29 mouse cellular contexts compared by ENCODE assay signal in the genomic region with DNA sequence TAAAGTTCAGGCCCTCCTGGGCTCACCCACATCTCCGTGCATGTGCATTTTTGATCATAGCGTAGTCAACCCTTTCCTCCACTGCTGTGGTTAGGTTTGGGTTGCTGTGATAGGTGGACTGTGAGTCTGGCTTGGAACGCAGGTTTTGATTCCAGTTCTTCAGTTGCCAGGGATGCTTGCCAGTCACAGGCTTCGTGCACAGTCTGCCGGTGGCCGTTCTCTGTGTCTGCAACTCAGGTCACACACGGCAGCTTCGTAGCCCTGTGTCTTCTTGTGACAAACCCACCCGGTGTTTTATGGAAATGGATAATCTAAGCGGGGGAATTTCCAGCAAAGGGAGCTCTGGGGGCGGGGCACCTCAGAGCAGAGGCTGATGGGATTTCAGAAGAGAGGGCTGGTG.
"Had no signal": no experiment of that assay in that cellular context is flagged by ENCODE, and none has a peak within 500 bp of the region (broad histone marks: within the 10 kb centered on the region; RNA-seq: fewer than 3 reads in every experiment).

No protein-coding gene starts in this region.

- H3K4me1 ChIP-seq: heart, embryonic 12.5 days; heart, embryonic 13.5 days; heart, embryonic 15.5 days; hindbrain, embryonic 12.5 days; hindbrain, embryonic 15.5 days; intestine, embryonic 15.5 days had no signal

- DNase-seq: heart, postnatal 10 days; heart, postnatal 14 days; heart, postnatal 36 days; heart, postnatal 4 days; kidney, adult 11 months; kidney, adult 18-20 months; kidney, adult 2 months; kidney, adult 8-10 months; kidney, adult 9 months; kidney, postnatal 10 days; kidney, postnatal 14 days; kidney, postnatal 36 days; kidney, postnatal 4 days; layer of hippocampus, adult 9-11 months; layer of hippocampus, postnatal 36 days had no signal

- H3K27ac ChIP-seq: heart, embryonic 13.5 days; heart, embryonic 15.5 days; hindbrain, embryonic 10.5 days; hindbrain, embryonic 12.5 days; hindbrain, embryonic 13.5 days; hindbrain, embryonic 14.5 days; hindbrain, embryonic 15.5 days; hindbrain, postnatal 0 days; intestine, embryonic 15.5 days; kidney, embryonic 15.5 days; kidney, postnatal 0 days; layer of hippocampus, adult 2 months; left cerebral cortex, adult 2 months had no signal

- H3K27me3 ChIP-seq: heart, embryonic 12.5 days; heart, embryonic 13.5 days; heart, embryonic 15.5 days; hindbrain, embryonic 12.5 days; hindbrain, embryonic 13.5 days; hindbrain, embryonic 15.5 days; intestine, embryonic 15.5 days; kidney, embryonic 15.5 days had no signal

- H3K36me3 ChIP-seq: heart, embryonic 12.5 days; heart, embryonic 13.5 days; heart, embryonic 15.5 days; hindbrain, embryonic 10.5 days; hindbrain, embryonic 12.5 days; hindbrain, embryonic 13.5 days; hindbrain, embryonic 15.5 days; intestine, embryonic 15.5 days; kidney, embryonic 15.5 days had no signal

- H3K4me3 ChIP-seq: heart, embryonic 12.5 days; heart, embryonic 13.5 days; heart, embryonic 15.5 days; hindbrain, embryonic 10.5 days; hindbrain, embryonic 12.5 days; hindbrain, embryonic 13.5 days; hindbrain, embryonic 15.5 days; intestine, embryonic 15.5 days; kidney, embryonic 15.5 days; layer of hippocampus, adult 2 months; left cerebral cortex, adult 2 months had no signal
